In genomic region chr9:14175041-14175881, GRCm38 (mm10) we compare ENCODE assay signal across 8 mouse cellular contexts.
DNase-seq lines count a peak whose midpoint lies in the region; ATAC-seq lines count a peak whose summit lies in the region.

No protein-coding gene starts in this region.

- H3K4me2 ChIP-seq in forebrain, embryonic 15.5 days (replicated peaks): 0 out of 2 replicates have a peak overlapping the region, but pooled peaks have one; percentile 5

- H3K9me3 ChIP-seq in forebrain, embryonic 15.5 days: no peaks in the 10 kb centered on the region
- H3K9me3 ChIP-seq in limb, embryonic 10.5 days (replicated peaks): no peaks in the 10 kb centered on the region

- no peak overlapping the region for H3K27ac ChIP-seq in forebrain, embryonic 15.5 days (replicated peaks)
- peak overlapping the region; percentile 77 for H3K27ac ChIP-seq in limb, embryonic 10.5 days

- no peak for ATAC-seq in forebrain, embryonic 15.5 days (replicated peaks)

- H3K27me3 ChIP-seq in forebrain, embryonic 15.5 days: no peaks in the 10 kb centered on the region
- 0 out of 2 replicates have a peak, but pooled peaks cover 13% of the 10 kb centered on the region for H3K27me3 ChIP-seq in limb, embryonic 10.5 days (ENCODE audit: low read depth, poor library complexity, severe bottlenecking)

- no peak overlapping the region for H3K9ac ChIP-seq in forebrain, embryonic 15.5 days (replicated peaks)

- H3K4me3 ChIP-seq in forebrain, embryonic 15.5 days: no peak overlapping the region
- peak overlapping the region; percentile 17; the same call in 1 of the 2 replicates for H3K4me3 ChIP-seq in limb, embryonic 10.5 days

- DNase-seq in ovary, postnatal 14 days (ENCODE audit: low spot score): peak; percentile 14
- DNase-seq in ovary, adult 18-20 months (ENCODE audit: low spot score): no peak
- peak; percentile 3 for DNase-seq in cerebellum, adult 8-10 months
- peak; percentile 46 for DNase-seq in induced T-regulatory cell, adult 2 months (ENCODE audit: low read depth)
- DNase-seq in limb, embryonic 10.5 days (ENCODE audit: low spot score): peak; percentile 65
- peak; percentile 62 for DNase-seq in retina, embryonic 14.5 days (ENCODE audit: low spot score)
- DNase-seq in spleen, postnatal 4 days (ENCODE audit: low spot score in 2 of 2): no peak

- peaks cover 32% of the 10 kb centered on the region for H3K4me1 ChIP-seq in forebrain, embryonic 15.5 days
- peaks cover 44% of the 10 kb centered on the region for H3K4me1 ChIP-seq in limb, embryonic 10.5 days

- WGBS in forebrain, embryonic 15.5 days: 13% methylated on average over 11 of the region's 11 CpGs
- WGBS in limb, embryonic 10.5 days: 33% methylated on average over 11 of the region's 11 CpGs

- H3K36me3 ChIP-seq in forebrain, embryonic 15.5 days: no peaks in the 10 kb centered on the region
- no peaks in the 10 kb centered on the region for H3K36me3 ChIP-seq in limb, embryonic 10.5 days

Comparison
In these comparisons a context has a peak if more than half of its experiments do, and no peak if none do; other contexts are left out.
1. DNase-seq: peak in ovary, postnatal 14 days (single experiment), cerebellum, adult 8-10 months (single experiment), induced T-regulatory cell, adult 2 months (single experiment), limb, embryonic 10.5 days (single experiment) and retina, embryonic 14.5 days (single experiment); none in ovary, adult 18-20 months (single experiment) and spleen, postnatal 4 days (0 of 2).